Mouse (Mus musculus) megakaryocyte-erythroid progenitor cell, adult 5-6 weeks (primary cell): ENCODE data around the gene Rnf44. TPM values are rescaled to one million over a fixed set of nuclear protein-coding genes. Genes with fewer than 3 reads are reported as not detected.

ENCODE experiments used
- ATAC-seq: replicated peaks from 2 replicates; pipeline ENCODE4 v1.8.0; 2016; ENCODE audit warnings: mild to moderate bottlenecking, inconsistent platforms; ENCODE audit not compliant: severe bottlenecking, poor library complexity, low FRiP score, low TSS enrichment
- total RNA-seq, 2 experiments: library from RNA; stranded (forward) in 1 of 2; stranded (reverse) in 1 of 2; fragments of 200-1000, 215-1000 nt in 1 of 2; fragments of >200 nt in 1 of 2; fragmentation: Nextera tagmentation in 1 of 2; gene quantifications; 2 replicates each; pipeline ENCODE4 v1.2.3; 2014 to 2017

The Rnf44 gene
- total RNA-seq, 2 experiments from 2014 or later: 17.9 to 118 TPM

DNA sequence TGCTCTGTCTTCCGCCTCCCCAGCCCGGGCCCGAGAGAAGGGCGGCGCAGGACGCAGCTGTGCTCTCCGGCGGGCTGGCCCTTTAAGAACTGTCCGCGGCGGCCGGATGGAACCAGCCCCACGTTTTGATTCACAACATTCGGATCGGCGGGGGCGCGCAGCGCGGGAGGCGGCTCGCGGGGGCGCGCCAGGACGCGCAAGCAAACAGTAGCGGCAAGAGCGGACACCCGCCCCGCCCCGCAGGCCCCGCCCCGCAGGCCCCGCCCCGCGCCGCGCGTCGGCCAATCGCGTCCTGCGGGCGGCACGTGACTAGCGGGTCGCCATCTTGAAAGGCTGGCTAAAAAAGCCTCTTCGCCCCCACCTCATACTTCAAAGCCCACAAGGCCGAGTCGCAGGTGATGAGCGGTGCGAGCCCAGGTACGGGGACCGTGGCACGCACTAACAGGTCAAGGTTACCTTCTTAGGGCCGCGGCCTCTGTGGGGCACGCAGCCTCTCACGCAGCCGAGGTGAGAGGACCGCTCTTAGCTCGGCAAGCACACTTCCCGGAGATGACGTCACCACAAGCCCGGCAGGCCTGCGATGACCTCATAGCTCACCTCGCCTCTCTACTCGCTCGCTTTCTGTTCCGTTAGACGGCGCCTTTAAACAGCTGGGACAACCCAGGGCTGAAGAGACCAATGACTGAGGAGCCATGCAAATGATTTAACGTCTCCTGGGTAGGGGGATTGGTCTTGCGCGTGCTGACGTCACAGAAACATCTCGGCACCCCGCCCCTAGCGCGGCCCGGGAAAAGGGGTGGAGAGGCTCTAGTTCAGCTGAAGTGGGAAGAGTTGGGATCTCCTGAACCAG lies 5.9 kb downstream of the Rnf44 start:
- peak; percentile 72 for ATAC-seq

- ATAC-seq: peak; percentile 51
Measured at GRCm38 (mm10) chr13:54687096-54687495, 6.6 kb downstream of the Rnf44 start.

DNA sequence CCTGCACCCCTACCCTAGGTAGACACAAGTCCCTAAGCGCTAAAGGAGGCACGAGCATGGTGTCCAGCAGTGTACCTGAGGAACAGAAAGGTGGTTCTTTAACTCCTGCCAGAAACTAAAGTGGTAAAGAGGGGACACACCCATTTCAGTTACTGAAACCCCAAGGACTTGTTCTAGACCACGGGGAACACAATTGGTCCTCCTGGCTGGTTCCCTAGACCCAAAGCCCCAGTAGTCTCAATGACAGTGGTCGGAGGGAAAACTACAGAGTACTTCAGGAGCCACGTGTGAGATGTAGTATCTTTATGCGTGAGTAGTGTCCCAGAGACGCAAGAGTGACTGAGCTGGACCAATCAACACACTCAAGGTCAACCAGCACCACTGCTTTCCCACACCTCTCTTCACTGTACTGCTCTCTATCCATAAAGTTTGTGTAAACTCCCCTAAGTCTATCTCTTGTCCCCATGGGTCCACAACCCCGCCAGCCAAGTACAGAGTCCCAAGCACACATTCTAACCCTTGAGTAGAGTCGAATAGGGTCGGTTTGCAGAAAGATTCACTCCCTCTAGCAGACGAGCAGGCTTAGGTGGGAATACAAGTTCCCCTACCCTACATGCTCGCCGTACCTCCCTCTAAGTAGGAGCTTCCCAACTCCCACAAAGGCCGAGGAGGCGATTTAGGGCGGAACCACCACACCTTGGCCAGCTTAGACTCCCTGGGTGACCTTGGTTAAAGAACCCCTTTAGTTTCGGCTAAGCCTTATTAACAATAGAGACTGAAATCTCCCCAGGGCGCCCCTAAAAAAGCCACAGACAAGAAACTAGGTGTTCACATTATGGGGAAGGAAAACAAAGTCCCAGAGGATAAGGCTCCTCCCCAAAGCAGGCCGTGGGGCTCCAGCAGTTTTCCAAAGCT lies 7.3 kb downstream of the Rnf44 start:
- no peak for ATAC-seq

GRCm38 (mm10) chr13:54685174-54685573 lies 8.5 kb downstream of the Rnf44 start:
- no peak for ATAC-seq

DNA sequence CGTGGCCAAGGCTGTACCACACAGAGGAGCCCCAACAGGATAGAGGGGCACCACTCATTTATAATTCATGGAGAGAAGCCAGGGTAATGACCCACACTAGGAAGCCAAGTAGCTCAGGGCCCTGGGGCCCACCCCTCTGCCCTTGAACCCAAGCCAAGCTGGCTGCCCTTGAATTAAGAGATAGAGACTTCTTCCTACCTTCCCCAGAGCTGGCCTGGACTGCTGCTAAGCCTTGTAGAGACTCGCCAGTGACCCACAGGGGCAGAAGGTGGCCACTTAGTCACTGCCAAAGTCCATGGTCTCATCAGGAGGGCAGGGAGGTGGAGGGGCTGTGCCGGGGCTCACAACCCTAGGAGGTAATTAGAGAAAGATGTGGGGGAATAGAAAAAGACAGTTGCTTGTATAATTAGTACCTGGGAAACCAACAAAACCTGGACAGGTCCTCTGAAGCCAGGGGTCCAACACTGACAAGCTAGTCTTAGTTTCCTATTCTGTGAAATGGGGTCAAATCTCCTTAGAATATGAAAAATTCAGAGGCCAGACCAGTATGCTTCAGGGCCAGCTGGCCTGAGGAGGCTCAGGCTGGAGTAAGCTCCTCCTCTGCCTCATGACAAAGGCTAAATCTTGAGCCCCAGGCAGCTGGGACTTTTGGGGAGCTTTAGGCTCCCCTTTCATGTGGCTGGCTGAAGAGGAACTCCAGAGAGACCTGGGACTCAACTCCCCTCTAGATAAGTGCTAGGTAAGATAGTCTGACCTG lies 9.4 kb downstream of the Rnf44 start:
- ATAC-seq: no peak

GRCm38 (mm10) chr13:54683301-54683700 lies 10.4 kb downstream of the Rnf44 start:
- no peak for ATAC-seq

DNA sequence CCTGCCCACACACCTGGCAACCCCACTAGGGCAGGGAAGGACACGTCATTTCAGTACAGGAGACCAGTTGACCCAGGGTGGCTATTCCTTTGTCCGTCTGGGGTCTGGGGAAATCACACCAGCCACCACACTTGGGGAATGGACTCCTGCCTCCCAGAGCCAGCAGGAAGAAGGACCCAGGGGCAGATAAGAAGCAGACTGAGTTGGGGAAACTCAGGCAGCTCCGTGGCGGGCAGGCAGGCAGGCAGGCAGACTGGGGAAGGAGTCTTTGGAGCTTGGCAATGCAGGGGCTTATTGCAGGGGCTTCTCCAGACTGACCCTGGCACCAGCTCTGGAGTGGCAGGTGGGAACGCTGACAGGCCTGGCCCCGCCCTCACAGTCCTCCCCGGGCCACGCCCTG lies 12.4 kb downstream of the Rnf44 start:
- ATAC-seq: peak; percentile 2; the same call in 1 of the 2 replicates

DNA sequence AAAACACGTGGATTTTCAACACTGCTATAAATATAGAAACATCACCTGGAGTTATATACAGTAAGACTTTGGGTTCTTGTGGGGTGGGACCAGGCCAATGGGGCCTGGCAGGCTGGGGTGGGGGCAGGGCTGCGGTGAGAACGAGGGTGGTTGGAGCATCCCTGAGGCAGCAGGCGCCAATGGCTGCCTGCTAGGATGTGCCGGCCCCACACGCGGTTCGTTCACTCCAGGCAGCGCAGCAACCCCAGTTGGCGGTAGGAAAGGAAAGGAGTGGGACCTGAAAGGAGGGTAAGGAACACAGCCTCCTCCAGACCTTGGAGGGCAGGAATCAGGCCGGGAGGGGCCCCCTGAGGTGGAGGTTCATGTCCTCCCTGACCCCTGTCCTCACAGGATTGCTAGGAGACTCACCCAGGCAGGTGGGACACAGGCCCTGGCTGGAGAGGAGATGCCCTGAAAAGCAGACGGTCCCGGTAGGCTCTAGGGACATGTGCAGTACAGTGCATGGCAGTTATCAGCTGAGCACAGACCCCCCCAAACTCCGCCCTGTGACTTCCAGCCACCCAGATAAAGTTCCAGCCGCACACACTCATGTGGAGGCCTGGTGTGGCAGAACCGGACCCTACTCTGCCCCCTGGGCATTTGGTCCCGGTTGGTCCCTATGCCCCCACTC lies 13.4 kb downstream of the Rnf44 start:
- peak; percentile 81 for ATAC-seq

GRCm38 (mm10) chr13:54678263-54678662 lies 15.4 kb downstream of the Rnf44 start:
- no peak for ATAC-seq

GRCm38 (mm10) chr13:54675895-54676590 lies 17.7 kb downstream of the Rnf44 start:
- no peak for ATAC-seq

- no peak for ATAC-seq
Measured at GRCm38 (mm10) chr13:54670491-54670890, 23.2 kb downstream of the Rnf44 start.

DNA sequence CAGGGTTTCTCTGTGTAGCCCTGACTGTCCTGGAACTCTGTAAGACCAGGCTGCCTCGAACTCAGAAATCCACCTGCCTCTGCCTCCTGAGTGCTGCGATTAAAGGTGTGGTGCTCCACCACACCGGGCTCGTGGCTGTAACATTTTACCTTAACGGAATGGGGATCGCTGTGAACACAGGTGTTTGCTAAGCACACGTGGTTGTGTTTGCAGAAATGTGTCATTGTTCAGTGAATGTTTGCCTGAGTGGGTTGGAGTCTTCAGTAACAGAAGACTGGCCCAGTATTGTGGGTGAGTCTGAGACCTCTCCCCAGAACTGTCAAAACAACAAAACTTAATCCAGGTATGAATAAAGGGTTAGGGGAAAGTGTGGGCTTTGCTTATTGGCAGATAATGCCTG lies 28.6 kb downstream of the Rnf44 start:
- no peak for ATAC-seq

- ATAC-seq: no peak
Measured at GRCm38 (mm10) chr13:54664509-54664908, 29.2 kb downstream of the Rnf44 start.

DNA sequence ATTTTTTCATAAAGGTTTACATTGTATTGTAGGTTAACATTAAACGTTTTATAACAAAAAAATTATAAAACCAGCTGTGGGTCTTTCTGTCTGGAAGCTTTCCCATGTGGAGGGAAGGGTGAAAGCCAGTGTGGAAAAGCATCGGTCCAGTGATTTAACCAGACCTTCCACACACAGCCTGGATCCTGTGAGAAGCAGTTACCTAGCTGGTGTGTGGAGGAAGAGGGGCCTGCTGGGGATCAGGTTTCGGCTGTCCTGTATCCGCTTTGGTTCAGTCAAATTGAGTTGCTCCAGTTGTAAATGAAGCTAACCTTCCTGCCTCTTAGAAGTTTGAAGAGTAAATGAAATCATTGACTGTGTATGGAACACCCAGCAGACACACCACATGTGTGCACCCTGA lies 29.7 kb downstream of the Rnf44 start:
- ATAC-seq: no peak

GRCm38 (mm10) chr13:54661358-54661757 lies 32.3 kb downstream of the Rnf44 start:
- ATAC-seq: no peak

- ATAC-seq: no peak
Measured at GRCm38 (mm10) chr13:54660877-54661276, 32.8 kb downstream of the Rnf44 start.

DNA sequence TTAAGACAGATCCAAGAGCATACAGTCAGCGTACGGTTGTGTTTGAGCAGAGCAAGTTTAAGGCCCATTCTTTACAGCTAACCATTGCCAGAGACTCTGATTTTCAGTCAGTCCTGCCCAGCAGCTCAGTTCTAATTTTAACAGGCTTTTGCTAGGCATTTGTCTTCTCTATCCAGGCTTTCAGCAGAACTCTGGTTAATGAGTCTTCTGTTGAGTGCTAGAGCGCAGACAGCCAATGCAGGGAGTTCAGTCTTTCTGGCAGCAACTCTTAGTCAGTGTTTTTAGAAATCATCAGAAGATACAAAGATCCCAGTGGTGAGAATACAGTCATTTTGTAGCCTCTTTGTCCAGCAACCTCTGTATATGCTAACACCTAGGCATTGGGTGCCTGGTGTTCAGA lies 43.2 kb downstream of the Rnf44 start:
- no peak for ATAC-seq

GRCm38 (mm10) chr13:54635011-54635410 lies 58.7 kb downstream of the Rnf44 start:
- no peak for ATAC-seq
